Mouse (Mus musculus): ENCODE data around the gene Itgb5.
A peak's percentile ranks its signal among the peaks of the same experiment; 100 is the strongest.

Itgb5 gene

DNA sequence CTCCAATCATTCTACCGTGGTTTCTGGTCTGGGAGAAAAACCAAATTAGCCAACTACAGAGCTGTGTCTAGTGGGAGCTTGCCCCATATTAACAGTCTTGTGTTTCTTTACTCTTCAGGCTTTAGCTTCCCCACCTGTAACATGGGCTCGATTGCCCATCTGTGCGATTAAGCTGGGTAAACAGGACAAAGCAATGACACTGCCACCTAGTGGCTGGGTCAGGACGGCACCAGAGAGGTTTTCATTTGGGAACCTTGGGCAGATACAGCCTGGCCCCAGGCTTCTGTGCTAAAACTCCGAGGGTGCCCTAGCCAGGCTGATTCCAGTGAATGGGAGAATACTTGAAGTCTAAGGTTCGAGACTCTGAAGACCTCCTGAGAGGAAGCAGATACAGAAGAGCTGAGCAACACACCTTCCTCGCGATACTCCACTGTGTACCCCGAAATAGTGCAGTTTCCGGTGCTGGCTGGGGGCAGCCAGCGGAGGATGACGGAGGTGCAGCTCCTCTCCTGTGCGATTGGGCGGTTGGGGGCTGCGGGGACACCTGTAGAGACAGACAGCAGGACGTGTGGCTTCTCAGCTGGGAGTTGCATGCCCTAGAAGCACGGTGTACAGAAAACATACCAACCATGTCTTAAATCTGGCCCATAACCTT is 159.0 kb downstream of the Itgb5 start:
- DNase-seq (ENCODE audit: low read depth, low spot score): peak; percentile 51

DNA sequence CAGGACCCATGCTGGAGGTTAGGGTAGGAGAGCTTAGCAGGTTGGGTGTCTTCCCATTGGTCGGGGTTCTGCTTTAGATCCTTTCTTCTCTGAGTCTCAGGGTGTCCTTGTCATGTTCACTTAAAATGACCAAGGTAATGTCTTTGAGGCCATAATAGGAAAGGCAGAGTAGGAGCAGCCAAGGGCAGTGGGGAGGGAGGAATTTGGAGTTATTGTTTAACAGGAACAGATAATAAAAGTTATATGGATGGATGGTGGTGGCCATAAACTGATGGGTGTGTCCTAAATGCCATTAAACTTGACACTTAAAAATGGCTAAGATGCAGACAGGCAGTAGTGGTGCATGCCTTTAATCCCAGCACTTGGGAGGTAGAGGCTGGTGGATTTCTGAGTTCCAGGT is 159.6 kb downstream of the Itgb5 start:
- DNase-seq (ENCODE audit: low read depth, low spot score): no peak

DNA sequence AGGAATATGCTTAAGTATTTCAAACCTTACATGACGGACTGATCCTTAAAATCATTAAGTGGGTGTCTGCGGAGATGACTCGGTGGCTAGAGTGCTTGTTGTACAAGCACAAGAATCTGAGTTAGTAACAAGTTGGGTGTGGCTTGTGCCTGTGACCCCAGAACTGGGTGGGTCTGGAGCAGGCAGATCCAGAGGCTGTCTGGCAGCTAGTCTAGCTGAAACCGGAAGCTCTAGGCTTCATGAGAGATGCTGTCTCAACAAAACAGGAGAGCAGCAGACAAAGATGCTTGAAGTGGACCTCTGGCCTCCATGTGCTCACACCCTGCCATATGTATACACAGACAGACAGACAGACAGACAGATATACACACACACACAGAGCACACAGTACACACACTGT is 161.2 kb downstream of the Itgb5 start:
- DNase-seq (ENCODE audit: low read depth, low spot score): no peak

DNA sequence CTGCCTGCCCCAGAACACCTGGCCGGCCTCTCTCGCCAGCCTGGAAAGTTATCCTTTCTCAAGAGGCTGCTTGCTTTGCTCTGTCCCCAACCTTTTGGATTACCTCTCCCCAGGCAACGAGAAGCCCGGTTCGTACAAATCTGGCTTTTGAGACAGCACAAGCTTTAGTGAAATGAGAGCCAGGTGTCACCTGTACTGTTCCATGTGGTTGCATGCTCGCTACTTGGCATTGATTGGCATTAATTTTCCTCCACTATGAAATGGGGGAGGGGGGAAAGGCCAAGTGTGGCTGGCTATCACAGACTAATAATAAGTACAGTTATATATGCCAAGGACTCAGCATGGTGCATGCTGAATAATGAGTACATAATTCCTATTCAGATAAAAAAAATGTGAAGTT is 164.9 kb downstream of the Itgb5 start:
- no peak for DNase-seq (ENCODE audit: low read depth, low spot score)

DNA sequence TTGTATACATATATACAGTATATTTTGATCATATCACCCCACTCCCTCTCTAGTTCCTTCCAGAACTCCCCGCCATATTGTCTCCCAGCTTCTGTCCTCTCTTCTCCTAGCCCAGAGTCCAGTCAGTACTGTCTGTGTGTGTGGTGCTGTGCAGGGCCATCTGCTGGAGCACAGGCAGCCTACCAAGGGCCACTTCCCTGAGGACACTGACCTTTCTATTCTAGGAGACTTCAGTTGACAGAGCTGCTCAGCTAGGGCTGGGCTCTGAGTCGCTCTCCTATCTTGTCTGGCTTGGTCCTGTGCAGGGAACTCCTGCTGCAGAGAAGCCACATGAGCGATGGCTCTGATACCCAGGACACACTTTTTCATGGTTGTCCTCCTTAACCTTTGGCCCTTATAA is 166.0 kb downstream of the Itgb5 start:
- DNase-seq (ENCODE audit: low read depth, low spot score): no peak

DNA sequence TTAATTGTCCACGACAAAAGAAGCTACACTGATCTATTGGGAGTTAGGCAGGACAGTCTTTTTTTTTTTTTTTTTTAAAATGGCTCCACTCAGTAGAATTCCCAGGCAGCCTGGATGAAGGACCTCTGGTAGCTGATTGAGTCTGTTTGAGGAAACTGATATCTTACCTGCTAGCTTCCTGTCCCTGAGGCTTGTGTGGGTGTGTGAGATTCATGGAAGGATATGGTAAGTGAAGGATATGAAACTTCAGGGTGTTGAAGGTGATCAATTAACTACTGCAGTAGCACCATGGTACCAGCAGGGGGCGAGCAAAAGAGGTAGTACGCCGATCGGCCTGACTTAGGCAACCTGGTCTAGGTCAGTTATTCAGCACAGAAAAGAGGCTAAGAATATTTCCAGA is 166.6 kb downstream of the Itgb5 start:
- peak; percentile 75 for DNase-seq (ENCODE audit: low read depth, low spot score)

DNA sequence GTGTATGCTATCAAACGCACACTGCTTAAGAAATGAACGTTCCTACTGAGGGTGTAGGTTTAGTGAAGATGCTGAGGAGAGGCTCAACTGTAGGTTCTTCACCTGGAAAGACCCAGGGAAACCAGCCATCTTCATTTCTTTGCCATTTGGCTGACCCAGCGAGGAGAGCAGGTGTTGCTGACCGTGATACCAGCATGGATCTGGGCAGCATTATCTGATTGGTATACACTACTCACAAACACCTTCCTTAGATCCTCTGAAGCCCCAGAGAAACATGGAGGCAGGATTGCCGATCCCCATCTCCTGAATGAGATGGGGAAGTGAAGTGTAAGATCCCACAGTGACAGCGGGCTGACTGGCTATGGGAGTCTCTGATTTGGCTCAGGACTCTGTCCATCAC is 168.5 kb downstream of the Itgb5 start:
- DNase-seq (ENCODE audit: low read depth, low spot score): no peak
